Mouse (Mus musculus): Measurements from ENCODE around the gene Gnptab. TPM values are rescaled to one million over a fixed set of nuclear protein-coding genes. Genes with fewer than 3 reads are reported as not detected.

The Gnptab gene
- total and polyA plus RNA-seq, 3 experiments = 14.2 to 24.1 TPM; not detected in 1

GRCm38 (mm10) chr10:88352549-88352948, 26.4 kb upstream of the Gnptab start:
- Histone ChIP-seq H3K9ac (ENCODE audit: control insufficient read depth, low read depth, low read length, poor library complexity, severe bottlenecking) (no peak overlapping the region), H3K79me2 (ENCODE audit: control insufficient read depth, insufficient read depth, low read length, poor library complexity) (no peaks in the 10 kb centered on the region; the same call in 1 of the 2 replicates), H3K4me3 (ENCODE audit: control insufficient read depth in 1 of 2, insufficient read depth in 1 of 2, low read depth in 2 of 2, low read length in 2 of 2) (no peak overlapping the region), H3K27ac (ENCODE audit: control insufficient read depth, low read depth, low read length) (no peak overlapping the region), H3K27me3 (ENCODE audit: control insufficient read depth in 1 of 2, insufficient read depth in 2 of 2, low read length in 2 of 2) (no peaks in the 10 kb centered on the region; a peak in 1 of 4 replicates), H3K36me3 (ENCODE audit: control insufficient read depth in 1 of 2, insufficient read depth in 2 of 2, low read length in 2 of 2) (peaks cover 0 to 8% of the 10 kb centered on the region in 2 experiments; a peak in 2 of 4 replicates), H3K4me1 (ENCODE audit: control insufficient read depth in 1 of 2, insufficient read depth in 2 of 2, low read length in 2 of 2) (peaks cover 0 to 10% of the 10 kb centered on the region in 2 experiments; a peak in 1 of 4 replicates), H3K9me3 (replicated peaks; ENCODE audit: insufficient read depth, low read length) (no peaks in the 10 kb centered on the region)
- peak; percentile 75 for TF ChIP-seq ZNF384 (IDR thresholded peaks at IDR 0.05; ENCODE audit: low read depth, low read length)
- no peak for TF ChIP-seq E2F4 (IDR thresholded peaks at IDR 0.05; ENCODE audit: borderline replicate concordance, low read depth, low read length)
- DNase-seq (ENCODE audit: low read depth, low spot score) = no peak

- no peak overlapping the region for H3K4me3 ChIP-seq (ENCODE audit: control insufficient read depth in 1 of 2, insufficient read depth in 1 of 2, low read depth in 2 of 2, low read length in 2 of 2)
- no peak for DNase-seq (ENCODE audit: low read depth, low spot score)
- no peak overlapping the region for H3K9ac ChIP-seq (ENCODE audit: control insufficient read depth, low read depth, low read length, poor library complexity, severe bottlenecking)
These were observed 24.3 kb upstream of the Gnptab start for GRCm38 (mm10) chr10:88354599-88354998.

GRCm38 (mm10) chr10:88356114-88356982, 22.6 kb upstream of the Gnptab start:
- Histone ChIP-seq H3K27me3 (ENCODE audit: control insufficient read depth in 1 of 2, insufficient read depth in 2 of 2, low read length in 2 of 2) (peaks cover 0 to 2% of the 10 kb centered on the region in 2 experiments; a peak in 1 of 4 replicates), H3K27ac (ENCODE audit: control insufficient read depth, low read depth, low read length) (no peak overlapping the region), H3K9me3 (replicated peaks; ENCODE audit: insufficient read depth, low read length) (no peaks in the 10 kb centered on the region), H3K4me3 (ENCODE audit: control insufficient read depth in 1 of 2, insufficient read depth in 1 of 2, low read depth in 2 of 2, low read length in 2 of 2) (peak overlapping the region; percentile 66 to 88; a peak in 3 of 4 replicates), H3K9ac (ENCODE audit: control insufficient read depth, low read depth, low read length, poor library complexity, severe bottlenecking) (peak overlapping the region; percentile 23; the same call in 1 of the 2 replicates), H3K4me1 (ENCODE audit: control insufficient read depth in 1 of 2, insufficient read depth in 2 of 2, low read length in 2 of 2) (peaks cover 0 to 4% of the 10 kb centered on the region in 2 experiments; a peak in 1 of 4 replicates), H3K36me3 (ENCODE audit: control insufficient read depth in 1 of 2, insufficient read depth in 2 of 2, low read length in 2 of 2) (peaks cover 0 to 7% of the 10 kb centered on the region in 2 experiments; a peak in 2 of 4 replicates), H3K79me2 (ENCODE audit: control insufficient read depth, insufficient read depth, low read length, poor library complexity) (no peaks in the 10 kb centered on the region; the same call in 1 of the 2 replicates)
- TF ChIP-seq BHLHE40 (IDR thresholded peaks at IDR 0.05; ENCODE audit: borderline replicate concordance, low read depth, low read length) = no peak
- TF ChIP-seq MEF2A (IDR thresholded peaks at IDR 0.05; ENCODE audit: extremely low read depth, insufficient replicate concordance, low read depth, low read length, poor library complexity, severe bottlenecking) = no peak
- no peak for TF ChIP-seq POLR2A (IDR thresholded peaks at IDR 0.05; ENCODE audit: control insufficient read depth in 1 of 2, insufficient read depth in 1 of 2, low read depth in 1 of 2, low read length in 2 of 2, poor library complexity in 1 of 2)
- no peak for TF ChIP-seq CTCF (IDR thresholded peaks at IDR 0.05 in 2 of 3, conservative IDR thresholded peaks at IDR 0.05 in 1 of 3; ENCODE audit: control insufficient read depth in 1 of 3, insufficient read depth in 1 of 3, low read depth in 2 of 3, low read length in 3 of 3, poor library complexity in 1 of 3, severe bottlenecking in 1 of 3)
- DNase-seq (ENCODE audit: low read depth, low spot score) = no peak

More at GRCm38 (mm10) chr10:88354599-88354998, 24.3 kb upstream of the Gnptab start:
- TF ChIP-seq CHD1 (IDR thresholded peaks at IDR 0.05; ENCODE audit: low read depth, low read length) = no peak
- no peak for TF ChIP-seq HCFC1 (IDR thresholded peaks at IDR 0.05; ENCODE audit: low read depth, low read length)
- TF ChIP-seq RAD21 (IDR thresholded peaks at IDR 0.05; ENCODE audit: low read depth, low read length) = no peak
- no peak for TF ChIP-seq USF1 (IDR thresholded peaks at IDR 0.05; ENCODE audit: low read depth, low read length)
- TF ChIP-seq ETS1 (IDR thresholded peaks at IDR 0.05; ENCODE audit: low read depth, low read length) = no peak
- no peak for TF ChIP-seq MEF2A (IDR thresholded peaks at IDR 0.05; ENCODE audit: extremely low read depth, insufficient replicate concordance, low read depth, low read length, poor library complexity, severe bottlenecking)
- TF ChIP-seq MYC (IDR thresholded peaks at IDR 0.05; ENCODE audit: low read depth, low read length) = no peak
- no peak for TF ChIP-seq ZC3H11A (IDR thresholded peaks at IDR 0.05; ENCODE audit: low read depth, low read length)
- no peak for TF ChIP-seq MAZ (IDR thresholded peaks at IDR 0.05; ENCODE audit: low read depth, low read length)
- TF ChIP-seq MAFK (IDR thresholded peaks at IDR 0.05; ENCODE audit: borderline replicate concordance, low read depth, low read length) = no peak
- TF ChIP-seq TAL1 (IDR thresholded peaks at IDR 0.05; ENCODE audit: low read length) = no peak
- no peak for TF ChIP-seq POLR2AphosphoS5 (IDR thresholded peaks at IDR 0.05; ENCODE audit: borderline replicate concordance, low read depth, low read length)
- no peak for TF ChIP-seq ZNF384 (IDR thresholded peaks at IDR 0.05; ENCODE audit: low read depth, low read length)
- no peak for TF ChIP-seq ZKSCAN1 (IDR thresholded peaks at IDR 0.05; ENCODE audit: low read depth, low read length)
- no peak for TF ChIP-seq RCOR1 (IDR thresholded peaks at IDR 0.05; ENCODE audit: low read depth, low read length)
- TF ChIP-seq MXI1 (IDR thresholded peaks at IDR 0.05; ENCODE audit: low read depth, low read length) = no peak
- TF ChIP-seq GABPA (IDR thresholded peaks at IDR 0.05; ENCODE audit: low read depth, low read length) = no peak
- no peak for TF ChIP-seq E2F4 (IDR thresholded peaks at IDR 0.05; ENCODE audit: borderline replicate concordance, low read depth, low read length)
- TF ChIP-seq MAX (IDR thresholded peaks at IDR 0.05; ENCODE audit: low read length) = no peak
- no peak for TF ChIP-seq TBP (IDR thresholded peaks at IDR 0.05; ENCODE audit: low read depth, low read length)
- H3K9me3 ChIP-seq (replicated peaks; ENCODE audit: insufficient read depth, low read length) = no peaks in the 10 kb centered on the region
- H3K27ac ChIP-seq (ENCODE audit: control insufficient read depth, low read depth, low read length) = no peak overlapping the region
- H3K4me1 ChIP-seq (ENCODE audit: control insufficient read depth in 1 of 2, insufficient read depth in 2 of 2, low read length in 2 of 2) = peaks cover 0 to 10% of the 10 kb centered on the region in 2 experiments; a peak in 1 of 4 replicates
- H3K27me3 ChIP-seq (ENCODE audit: control insufficient read depth in 1 of 2, insufficient read depth in 2 of 2, low read length in 2 of 2) = peaks cover 0 to 2% of the 10 kb centered on the region in 2 experiments; a peak in 1 of 4 replicates
- peaks cover 0 to 8% of the 10 kb centered on the region in 2 experiments; a peak in 2 of 4 replicates for H3K36me3 ChIP-seq (ENCODE audit: control insufficient read depth in 1 of 2, insufficient read depth in 2 of 2, low read length in 2 of 2)
- no peaks in the 10 kb centered on the region; the same call in 1 of the 2 replicates for H3K79me2 ChIP-seq (ENCODE audit: control insufficient read depth, insufficient read depth, low read length, poor library complexity)
